Mouse (Mus musculus) cerebellum, adult 9-10 months (tissue): ENCODE data around the gene Styxl1.

Experiments
- DNase-seq: peaks from one replicate; pipeline ENCODE4 v3.0.0; 2022

Gene Styxl1

DNA sequence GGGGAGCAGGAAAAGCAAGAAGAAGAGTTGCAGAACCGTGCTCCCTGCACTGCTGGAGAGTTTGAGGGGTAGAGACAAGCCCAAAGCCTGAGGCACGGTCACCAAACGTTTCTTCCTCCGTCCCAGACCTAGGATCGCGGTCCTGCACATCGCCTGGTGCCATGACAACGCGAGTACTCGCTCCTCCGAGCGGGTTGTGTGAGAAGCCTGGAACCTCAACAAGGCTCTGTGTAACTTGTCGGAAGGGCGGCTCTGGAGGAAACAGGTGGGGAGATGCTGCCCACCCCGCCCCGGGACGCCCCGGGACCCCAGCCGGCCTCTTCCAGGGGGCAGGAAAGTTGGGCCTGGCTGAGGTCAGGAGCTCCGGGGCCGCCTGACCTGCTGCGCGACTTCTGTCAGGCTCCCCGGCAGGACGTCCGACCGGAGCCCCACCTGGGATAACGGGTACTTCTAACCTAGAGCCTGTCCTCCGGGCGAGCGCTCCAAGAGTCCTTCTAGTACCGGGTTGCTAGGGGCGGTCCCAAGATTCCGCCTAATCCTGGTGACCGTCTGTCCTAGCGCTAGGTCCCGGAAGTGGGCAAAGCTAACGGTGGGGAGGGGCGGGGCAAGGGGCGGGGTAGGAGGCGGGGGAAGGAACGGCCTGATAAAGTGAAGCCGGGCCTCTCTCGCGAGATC, at the start of gene Styxl1:
Styxl1 (minus strand) TSS at position 590 of the 675 bp plus-strand sequence.
- DNase-seq = no peak

DNA sequence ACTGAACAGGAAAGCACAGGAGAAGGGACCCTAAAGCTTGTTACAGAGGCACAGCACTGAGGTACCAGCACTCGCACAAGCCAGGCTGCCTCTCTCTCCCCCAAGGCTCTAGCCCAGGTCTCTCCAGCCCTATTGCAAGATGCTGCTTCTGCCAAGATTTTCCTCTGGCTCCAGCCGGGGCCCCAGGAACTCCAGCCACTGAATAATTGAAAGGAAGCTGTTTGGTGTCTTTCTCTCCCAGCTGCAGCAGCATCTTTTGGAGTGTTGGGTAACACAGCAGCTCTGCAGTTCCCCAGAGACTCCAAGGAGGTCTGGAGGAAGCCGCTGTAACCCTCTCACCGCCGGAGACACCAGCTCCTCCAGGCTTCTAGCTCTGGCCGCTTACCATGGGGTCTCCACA, 48.0 kb upstream of the Styxl1 start:
- DNase-seq = no peak

DNA sequence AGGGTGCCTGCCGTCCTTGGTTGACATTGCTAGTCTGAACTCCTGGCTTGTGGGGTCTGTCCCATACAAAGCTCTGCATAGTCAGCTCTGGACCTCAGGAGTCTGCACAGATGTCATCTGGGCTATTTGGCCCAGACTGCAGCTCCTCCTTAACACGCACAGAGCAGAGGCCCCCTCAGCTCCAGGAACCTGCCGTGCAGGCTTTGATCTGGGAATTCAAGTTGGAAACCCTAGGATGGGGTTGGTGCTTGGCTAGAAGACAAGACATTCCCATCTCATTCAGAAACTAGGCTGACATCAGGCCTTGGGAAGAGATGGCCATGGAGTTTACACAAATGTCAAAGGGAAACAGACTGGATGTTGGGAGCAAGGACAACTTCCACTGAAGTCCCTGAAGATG, 46.3 kb upstream of the Styxl1 start:
- DNase-seq = no peak

DNA sequence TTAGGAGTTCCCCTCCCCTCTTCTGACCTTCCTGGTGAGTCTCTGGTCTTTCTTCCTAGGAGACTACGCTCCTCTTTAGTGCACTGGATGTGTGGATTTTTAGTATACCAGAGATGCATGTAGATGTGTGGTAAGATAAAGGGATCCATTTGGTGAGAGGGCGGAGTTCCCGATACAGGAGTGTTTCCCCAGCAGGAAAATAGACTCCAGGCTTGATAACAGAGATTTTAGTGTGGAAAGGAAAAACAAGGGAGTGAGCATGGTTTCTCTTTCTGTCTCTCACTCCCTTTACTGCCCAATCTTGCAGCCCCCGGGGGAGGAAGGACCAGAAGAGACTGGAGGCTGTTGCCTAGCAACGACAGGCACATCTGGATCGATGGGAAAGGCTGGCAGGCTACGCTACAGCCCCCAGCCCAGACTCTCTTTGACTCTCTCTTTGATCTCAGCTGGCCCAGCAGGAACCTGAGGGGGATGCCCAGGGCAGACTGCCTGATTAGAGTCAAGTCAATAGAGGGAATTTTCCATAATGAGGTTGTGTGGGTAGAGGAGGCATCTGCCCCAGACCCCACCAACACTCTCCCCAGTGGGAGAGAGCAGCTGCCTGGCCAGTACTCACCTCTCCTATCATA, 44.2 kb upstream of the Styxl1 start:
- no peak for DNase-seq

DNA sequence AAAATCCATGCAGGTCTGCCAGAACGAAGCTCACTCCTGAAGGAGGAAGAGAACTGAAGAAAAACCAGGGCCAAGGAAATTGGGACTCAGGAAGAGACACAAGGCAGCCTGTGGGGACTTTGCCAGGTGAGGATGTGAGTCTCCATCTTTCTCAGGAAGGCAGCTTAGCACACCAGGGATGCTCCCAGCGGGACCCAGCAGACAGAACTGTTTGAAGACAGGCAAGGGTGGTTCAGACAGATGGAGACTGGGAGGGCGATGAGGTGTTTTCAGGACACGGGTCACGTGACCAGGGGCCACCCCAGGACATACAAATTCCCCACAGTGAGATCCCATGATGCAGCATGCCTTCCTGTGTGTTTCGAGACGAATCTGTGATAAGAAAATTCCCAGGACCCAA, 40.3 kb upstream of the Styxl1 start:
- DNase-seq = peak; percentile 94

DNA sequence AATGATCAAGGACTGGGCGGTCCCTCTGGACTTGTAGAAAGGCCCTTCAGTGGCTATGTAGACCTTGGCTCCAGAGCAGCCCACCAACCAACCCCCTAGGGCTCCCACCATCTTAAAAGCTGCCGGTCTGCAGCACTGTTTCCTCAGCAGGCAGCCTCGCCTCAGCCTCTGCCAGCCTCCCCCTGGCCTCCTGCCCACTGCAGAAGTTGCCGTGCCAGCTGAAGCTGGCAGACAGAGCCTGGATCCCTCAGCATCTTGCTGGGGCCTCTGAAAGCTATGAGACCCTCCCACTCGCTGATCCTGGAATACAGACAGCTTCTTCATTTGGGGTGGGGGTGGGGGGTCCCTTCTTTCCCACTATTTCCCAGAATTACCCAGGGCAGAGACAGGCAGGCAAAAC, 34.8 kb upstream of the Styxl1 start:
- DNase-seq = peak; percentile 86

DNA sequence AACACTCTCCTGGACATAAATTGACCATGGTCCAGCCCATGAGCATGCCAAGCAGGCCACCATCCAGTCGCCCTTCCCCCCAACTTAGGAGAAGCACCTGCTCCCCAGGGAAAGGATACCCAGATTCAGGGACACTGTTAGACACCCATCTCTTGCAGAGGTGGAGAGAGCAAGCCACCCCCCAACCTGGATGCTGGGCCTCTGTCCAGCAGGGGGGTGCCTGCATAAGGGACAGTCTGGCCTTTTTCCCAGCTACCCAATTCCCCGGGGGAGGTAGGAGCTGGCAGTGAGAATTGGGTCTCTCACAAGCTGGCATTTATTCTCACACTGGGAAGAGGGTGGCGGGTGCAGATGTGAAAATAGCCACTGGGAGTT, 29.1 kb upstream of the Styxl1 start:
- peak; percentile 80 for DNase-seq

DNA sequence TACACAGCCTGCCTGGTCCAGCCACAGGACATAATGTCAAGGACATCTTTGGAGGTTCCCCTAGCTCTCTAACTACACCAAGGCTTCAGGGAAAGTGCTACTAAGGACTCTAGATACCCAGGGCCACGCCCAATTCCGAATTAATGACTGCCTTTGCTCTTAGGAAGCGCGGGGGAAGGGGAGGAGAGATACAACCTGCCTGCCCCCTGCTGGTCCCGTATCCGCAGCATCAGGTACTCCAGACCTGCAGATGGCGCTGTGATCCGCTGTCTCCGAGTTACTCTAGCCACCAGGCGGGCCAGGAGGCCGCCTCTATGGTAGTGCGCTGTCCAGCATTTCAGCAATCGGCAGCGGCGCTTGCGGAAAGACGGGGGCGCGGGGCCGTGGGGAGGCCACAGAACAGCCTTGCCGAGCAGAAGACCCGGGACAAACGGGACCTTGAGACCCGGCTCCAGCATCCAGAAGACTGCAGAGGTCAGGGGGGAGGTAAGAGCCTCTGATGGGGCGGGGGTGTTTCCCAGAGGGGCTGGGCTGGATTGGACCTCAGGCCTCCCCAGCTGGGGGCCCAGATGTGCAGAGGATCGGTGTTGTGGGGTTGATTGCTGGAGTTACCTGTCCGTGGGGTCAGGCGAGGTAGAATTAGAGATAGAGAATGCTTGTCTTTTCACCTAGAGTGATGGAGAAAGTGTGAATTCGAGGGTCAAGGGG, 28.5 kb upstream of the Styxl1 start, which contains the start of gene Srrm3:
Srrm3 (plus strand) TSS at position 336 of the 708 bp plus-strand sequence.
- DNase-seq = peak; percentile 94

DNA sequence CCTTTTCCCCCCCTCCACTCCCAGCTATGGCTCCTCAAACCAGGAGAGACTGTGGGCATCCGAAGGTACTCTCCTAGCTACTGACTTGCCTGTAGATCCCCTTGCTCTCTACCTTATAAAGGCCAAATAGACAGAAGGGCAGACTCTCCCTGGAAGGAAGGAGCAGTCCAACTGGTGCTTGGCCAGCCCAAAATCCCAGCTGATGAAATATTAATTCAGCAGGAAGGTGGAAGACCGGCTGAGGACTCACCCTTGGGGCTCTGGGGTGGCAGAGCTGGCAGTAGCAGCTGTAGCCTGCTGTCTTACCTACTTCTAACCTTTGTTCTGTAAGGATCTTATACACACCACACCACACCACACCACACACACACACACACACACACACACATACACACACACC, 26.6 kb upstream of the Styxl1 start:
- no peak for DNase-seq

DNA sequence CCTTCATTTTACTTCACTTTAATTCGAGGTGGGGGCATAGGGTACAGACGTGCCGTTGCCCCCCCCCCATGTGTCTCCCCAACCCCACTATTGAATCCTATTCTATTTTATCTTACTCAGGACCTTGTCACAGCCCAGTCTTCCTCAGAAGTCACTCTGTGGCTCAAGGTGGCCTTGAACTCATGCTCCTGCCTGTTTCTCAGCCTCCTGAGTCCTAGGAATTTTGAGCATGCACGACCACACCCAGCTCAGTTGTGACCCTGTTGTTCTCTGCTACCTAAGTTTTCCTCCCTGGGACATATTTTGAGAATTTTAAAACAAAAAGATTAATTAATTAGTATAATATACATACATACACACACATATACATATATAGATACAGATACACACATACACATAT, 25.5 kb upstream of the Styxl1 start:
- no peak for DNase-seq

DNA sequence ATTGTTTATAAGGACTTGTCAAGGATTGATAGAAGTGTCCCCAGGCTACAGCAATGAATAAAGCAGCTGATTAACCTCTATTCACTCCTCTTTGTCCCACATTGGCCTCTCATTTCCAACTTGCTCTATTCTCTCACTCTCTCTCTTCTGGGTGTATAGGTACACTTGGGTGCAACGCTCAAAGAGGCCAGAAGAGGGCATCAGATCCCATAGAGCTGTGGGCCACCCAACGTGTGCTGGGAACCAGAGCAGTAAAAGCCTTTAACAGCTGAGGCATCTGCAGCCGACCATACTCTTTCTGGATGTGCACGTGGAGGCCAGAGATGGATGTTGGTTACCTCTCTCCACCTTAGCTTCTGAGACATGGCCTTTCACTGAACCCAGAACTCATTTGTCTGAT, 24.9 kb upstream of the Styxl1 start:
- DNase-seq = no peak

DNA sequence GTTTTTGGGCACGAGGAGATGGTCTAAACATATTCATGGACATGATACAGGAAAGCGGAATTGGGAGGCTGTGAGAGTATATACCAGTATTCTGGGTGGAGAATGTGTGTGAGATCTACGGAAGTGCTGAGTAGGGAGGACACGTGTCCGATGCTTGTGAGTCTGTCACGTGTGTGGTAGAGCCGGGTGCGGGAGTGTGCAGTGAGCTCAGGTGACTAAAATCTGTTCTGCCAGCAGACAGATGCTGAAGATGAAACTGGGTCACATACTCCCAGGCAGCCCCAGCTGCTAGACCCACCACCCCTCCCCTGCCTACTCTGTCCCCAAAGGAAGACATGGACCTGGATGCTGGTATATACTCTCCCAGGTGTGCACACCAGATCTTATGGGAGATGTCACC, 24.5 kb upstream of the Styxl1 start:
- no peak for DNase-seq

DNA sequence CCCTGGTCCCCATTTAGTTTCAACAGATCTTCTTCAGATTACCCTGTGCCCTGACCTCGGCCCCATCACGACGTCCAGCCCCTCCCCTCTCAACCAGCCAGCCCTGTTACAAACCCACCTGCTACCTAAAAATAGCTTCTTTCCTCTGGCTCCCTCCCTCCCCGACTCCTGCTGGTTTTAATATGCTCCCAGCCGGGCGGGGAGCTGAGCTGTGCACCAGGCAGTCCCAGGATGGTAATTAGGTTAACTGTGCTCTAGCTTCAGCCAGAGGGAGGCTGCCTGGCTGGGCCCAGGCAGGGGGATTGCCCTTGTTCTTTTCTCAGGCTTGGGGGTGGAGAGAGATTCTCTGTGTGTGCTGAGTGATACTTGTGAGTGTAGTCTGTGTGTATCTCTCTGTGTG, 22.7 kb upstream of the Styxl1 start:
- no peak for DNase-seq

DNA sequence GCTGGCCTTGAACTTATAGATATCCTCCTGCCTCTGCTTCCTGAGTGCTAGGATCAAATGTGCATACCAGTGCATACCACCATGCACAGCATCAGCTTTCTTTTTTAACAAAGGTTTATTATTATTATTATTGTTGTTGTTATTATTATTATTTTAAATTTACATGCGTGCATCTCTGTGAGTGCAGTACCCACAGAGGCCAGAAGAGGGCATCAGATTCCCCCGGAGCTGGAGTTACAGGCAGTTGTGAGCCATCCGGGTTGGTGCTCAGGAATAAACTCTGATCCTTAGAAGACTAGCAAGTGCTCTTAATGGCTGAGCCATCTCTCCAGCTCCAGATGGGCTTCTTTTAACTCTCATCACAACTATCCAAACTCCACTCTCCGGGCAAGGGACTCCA, 21.6 kb upstream of the Styxl1 start:
- DNase-seq = no peak

DNA sequence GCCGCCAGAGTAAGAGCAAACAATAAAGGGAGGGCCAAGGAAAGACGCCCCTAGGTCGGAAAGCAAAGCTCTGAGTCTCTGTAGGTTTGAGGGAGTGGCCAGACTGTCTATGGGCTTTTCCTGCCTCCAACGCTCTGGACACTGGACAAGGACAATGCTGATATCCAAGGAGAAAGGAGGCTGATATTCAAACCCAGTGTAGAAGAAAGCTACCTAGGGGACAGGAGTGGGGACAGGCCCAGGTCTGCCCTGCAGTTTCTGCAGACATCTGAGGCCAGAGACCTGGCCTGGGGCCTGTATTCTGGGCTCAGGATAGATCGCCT, 16.6 kb upstream of the Styxl1 start:
- DNase-seq = no peak

DNA sequence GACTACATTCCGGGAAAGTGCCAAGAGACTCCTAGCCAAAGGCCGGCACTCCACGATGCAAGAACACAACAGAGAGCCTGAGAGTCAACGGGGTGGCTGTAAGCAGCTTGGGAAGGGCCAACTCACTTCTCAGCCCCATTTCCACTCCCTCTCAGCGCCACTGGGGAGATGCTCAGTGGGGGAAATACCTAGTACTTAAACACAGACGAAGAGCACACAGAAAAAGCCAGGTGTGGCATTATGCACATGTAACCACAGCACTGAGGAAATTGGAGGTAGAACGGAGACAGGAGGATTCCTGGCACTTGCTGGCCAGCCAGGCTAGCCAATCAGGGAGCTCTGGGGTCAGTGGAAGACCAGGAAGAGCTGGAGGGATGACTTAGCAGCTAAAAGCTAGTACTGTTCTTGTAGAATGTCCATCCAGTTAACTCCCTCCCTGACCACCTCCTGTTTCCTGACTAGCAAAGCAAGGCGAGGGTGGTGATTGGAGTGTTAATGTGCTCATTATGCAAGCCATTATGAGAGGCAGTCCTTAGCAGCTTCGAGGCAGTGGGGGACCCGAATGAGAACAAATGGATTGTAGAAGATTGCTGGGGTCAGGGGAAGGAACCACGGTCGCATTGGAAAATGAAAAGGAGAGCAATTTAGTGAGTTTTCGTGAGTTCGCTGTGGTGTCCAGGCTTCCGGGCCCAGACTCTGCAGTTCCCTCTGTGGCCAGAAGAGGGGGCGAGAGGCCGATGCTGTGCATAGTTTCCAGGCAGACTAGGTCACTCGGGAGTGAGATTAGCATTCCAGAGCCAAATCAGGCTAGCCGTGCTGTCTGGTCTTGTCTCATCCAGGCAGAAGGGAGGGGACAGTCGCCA, 16.0 kb upstream of the Styxl1 start:
- peak; percentile 96 for DNase-seq

DNA sequence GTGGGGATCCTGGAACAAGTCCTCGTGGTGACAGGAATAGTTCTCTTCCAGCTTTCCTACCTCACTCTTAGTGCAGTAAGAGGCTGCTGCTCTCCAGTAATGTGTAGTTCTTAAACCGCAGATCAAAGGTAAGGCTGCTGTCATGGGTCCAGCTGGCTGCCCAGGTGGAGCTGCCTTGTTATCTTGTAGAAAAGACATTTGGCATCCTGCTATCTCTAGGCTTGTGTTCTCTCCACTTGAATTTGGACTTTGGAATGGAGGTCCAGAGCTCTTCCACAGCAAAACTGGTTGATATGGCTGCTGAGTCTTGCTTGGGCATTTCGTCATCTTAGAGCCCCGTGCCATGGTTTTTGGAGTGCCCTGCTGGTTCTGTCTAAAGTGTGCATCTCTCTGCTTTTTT, 4.7 kb upstream of the Styxl1 start:
- no peak for DNase-seq

DNA sequence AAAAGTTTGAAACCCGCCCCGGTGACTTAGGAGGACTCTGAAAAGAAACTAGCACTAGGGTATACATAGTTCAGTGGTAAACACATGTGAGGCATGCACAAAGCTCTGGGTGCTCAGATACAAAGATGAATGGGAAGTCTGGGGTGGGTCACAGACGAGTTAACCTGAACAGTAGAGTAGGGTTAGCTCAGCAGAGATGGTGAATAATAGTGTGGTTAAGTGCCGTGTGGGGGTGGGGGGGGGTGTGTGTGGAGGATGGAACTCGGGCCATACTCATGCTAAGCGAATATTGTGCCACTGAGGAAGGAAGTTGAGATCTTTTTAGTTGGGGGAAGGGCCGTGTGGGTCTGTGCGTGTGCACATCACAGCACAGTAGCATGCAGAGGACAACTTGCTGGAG, 2.1 kb upstream of the Styxl1 start:
- no peak for DNase-seq

DNA sequence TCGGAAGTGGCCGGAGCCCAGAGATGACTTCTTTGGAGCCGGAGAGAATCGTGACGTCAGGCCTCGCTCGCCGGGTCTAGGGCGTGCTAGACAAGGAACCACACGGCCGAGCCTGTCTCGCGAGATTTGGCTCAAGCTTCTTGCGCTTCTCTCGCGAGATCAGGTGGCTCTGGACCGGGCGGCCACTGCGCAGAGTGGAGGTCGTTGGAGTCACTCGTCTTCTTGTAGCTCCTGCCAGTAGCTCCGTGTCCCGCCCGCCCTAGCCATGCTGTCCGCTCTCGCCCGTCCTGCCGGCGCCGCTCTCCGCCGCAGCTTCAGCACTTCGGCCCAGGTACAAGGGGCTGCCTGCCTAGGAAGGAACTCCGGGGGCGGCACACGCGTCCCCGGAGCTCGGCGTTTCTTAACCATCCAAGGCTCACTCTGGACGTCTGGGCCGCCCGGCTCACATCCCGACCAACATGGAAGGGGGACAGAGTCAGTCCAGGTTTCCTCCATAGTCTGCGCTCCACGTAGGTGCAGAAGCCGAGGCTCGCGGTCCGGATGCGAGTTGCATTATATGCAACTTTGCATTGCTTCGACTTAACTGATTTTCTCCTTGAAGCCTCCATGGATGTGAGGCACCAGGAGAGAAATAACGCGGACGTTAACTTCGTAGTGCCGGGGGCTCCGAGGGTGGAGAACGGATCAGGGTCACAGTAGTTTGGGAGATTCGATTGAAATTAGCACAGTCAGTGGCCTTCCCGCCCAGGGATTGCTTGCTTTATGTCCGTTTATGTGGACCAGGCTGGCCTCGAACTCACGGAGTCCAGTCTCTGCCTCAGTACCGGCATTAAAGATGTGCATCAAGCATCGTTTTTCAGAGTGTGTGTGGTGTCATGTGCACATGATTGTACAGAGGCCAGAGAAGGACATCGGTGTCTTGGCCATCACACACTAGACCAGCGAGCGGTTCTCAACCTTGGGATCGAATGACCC, 573 bp upstream of the Styxl1 start, which contains the start of gene Mdh2:
Mdh2 (plus strand) TSS at position 10 of the 975 bp plus-strand sequence.
- peak; percentile 99 for DNase-seq

DNA sequence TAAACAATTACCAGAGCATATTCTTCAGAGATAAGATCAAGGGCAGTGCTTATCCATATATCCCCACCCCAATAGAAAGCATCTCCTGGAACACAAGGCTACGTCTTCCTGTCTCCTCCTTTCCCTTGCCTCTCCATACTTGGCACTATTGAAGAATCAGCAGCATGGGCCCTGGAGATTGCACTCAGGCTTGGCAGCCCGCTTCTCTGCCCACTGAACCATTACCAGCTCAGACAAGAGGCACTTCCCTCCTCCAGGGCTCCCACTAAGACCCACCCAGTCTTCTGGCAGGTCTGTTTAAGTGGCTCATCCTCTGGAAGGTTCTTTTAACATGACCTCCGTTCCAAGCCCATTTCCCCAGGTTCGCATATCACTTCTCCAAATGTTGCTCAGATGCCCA, 1.6 kb downstream of the Styxl1 start:
- no peak for DNase-seq

DNA sequence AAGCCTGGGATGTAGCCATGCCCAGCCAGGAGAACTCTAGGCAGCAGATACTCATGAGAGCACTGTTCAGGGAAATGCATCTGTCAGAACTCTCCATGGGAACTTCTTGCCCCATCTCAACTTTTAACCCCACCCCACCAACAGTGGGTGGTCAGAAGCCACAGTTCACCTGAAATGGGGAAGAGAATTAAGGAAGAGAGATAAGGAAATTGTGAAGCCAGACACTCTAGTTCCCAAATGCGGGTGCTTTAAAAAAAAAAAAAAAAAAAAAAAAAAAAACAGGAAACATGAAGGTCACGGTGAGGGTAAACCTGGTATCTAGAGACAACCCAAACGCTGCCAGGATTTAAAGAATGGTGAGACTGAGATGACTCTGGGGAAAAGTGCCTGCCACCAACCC, 5.7 kb downstream of the Styxl1 start:
- DNase-seq = no peak

DNA sequence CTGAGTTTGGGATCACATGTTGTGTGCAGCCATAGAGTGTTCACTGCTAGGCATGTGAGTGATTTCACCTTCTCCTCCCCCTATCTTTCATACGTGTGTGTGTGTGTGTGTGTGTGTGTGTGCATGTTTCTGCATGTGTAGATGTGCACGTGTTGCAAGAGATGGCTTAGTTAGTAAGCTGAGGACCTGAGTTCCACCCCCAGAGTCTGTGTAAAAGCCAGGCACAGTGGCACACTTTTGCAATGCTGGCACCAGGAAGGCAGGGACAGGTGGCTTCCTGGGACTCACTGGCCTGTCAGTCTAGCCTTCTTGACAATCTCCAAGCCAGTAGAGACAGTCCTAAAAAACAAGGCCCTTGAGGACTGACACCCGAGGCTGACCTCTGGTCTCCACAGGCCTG, 13.2 kb downstream of the Styxl1 start:
- DNase-seq = no peak
